Mouse (Mus musculus) limb, embryonic 12.5 days (tissue): ENCODE data around the gene Rps6kb1. TPM values are rescaled to one million over a fixed set of nuclear protein-coding genes. Genes with fewer than 3 reads are reported as not detected.
A peak's percentile ranks its signal among the peaks of the same experiment; 100 is the strongest.

Experiments used
- ATAC-seq: fragments of 200-750 bp; cut with Nextera tagmentation; 2 replicates; pipeline ENCODE4 v1.8.0; 2017; ENCODE audit warnings: low read depth, moderate TSS enrichment; ENCODE audit not compliant: insufficient number of reproducible peaks, insufficient read depth, low FRiP score, low TSS enrichment
- H3K27ac ChIP-seq: fragments of 300-500 bp; sonication (generic); 2 replicates; pipeline ENCODE4 v1.5.1; 2016; ENCODE audit warnings: mild to moderate bottlenecking, moderate library complexity
- H3K27me3 ChIP-seq: fragments of 300-500 bp; sonication (generic); 2 replicates; pipeline ENCODE4 v1.6.1; 2016; ENCODE audit warnings: mild to moderate bottlenecking, moderate library complexity
- H3K36me3 ChIP-seq: fragments of 300-500 bp; sonication (generic); 2 replicates; pipeline ENCODE4 v1.6.1; 2016; ENCODE audit warnings: mild to moderate bottlenecking, moderate library complexity
- H3K4me1 ChIP-seq: fragments of 300-500 bp; sonication (generic); replicated peaks from 2 replicates; pipeline ENCODE4 v1.6.1; 2016
- H3K4me2 ChIP-seq: fragments of 300-500 bp; sonication (generic); 2 replicates; pipeline ENCODE4 v1.6.1; 2016; ENCODE audit warnings: mild to moderate bottlenecking, moderate library complexity
- H3K4me3 ChIP-seq: fragments of 300-500 bp; sonication (generic); replicated peaks from 2 replicates; pipeline ENCODE4 v1.5.1; 2016; ENCODE audit warnings: mild to moderate bottlenecking
- H3K9ac ChIP-seq: fragments of 300-500 bp; sonication (generic); replicated peaks from 2 replicates; pipeline ENCODE4 v1.6.1; 2016; ENCODE audit warnings: mild to moderate bottlenecking, moderate library complexity
- H3K9me3 ChIP-seq: fragments of 300-500 bp; sonication (generic); 2 replicates; pipeline ENCODE4 v1.6.1; 2016; ENCODE audit warnings: mild to moderate bottlenecking, moderate library complexity
- WGBS: fragments of 180-500 bp; shearing (Covaris S2); methylation state at CpG from one replicate; pipeline ENCODE4 v1.1.7; 2016; 5-methylcytosine and 5-hydroxymethylcytosine counted together
- polyA plus RNA-seq: library from polyadenylated mRNA; unstranded; fragments of >200 nt; fragmentation: Nextera tagmentation; extraction: Ambion mirVana; gene quantifications from 2 replicates; pipeline ENCODE4 v1.2.1, GENCODE M21; 2016

The Rps6kb1 gene
- polyA plus RNA-seq, 1 experiment from 2014 or later, result 83.8 TPM

DNA sequence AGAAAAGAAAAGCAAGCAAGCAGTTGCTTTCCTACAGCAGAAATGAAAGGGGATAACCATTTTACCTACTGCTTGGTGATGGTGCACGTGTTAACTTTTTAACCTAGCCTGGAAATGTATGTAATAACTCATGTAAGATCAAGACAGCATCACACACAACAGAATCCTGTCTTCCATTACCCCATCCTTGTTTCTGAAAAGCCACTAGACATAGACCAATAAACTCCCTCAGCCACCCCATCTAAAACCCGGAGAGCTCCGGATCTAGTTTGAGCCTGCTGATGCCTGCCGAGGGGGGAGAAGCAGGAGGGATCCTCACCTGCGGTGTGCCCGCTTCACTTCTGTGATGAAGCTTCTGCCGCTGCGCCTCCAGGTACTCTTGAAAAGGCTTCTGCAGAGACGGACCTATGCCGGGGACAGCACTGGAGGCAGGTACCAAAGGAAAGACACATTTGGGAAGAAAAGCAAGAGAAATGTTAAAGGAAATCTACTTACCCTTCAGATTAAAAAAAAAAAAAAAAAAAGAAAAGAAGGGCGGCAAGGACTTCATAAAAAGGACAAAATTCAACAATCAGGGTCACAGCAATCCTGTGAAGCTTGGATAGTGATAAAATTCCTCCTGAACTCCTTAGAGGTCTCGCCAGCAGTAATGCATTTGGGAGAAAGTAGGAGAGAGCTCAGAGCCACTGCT, 41.7 kb upstream of the Rps6kb1 start:
- Histone ChIP-seq H3K27me3 (no peaks in the 10 kb centered on the region), H3K4me2 (peak overlapping the region; percentile 49), H3K9ac (no peak overlapping the region), H3K9me3 (no peaks in the 10 kb centered on the region), H3K4me1 (peaks cover 16% of the 10 kb centered on the region), H3K36me3 (no peaks in the 10 kb centered on the region), H3K27ac (no peak overlapping the region), H3K4me3 (0 out of 2 replicates have a peak overlapping the region, but pooled peaks have one; percentile 4)
- ATAC-seq, result no peak
- 29% methylated on average over 12 of the region's 12 CpGs for WGBS

DNA sequence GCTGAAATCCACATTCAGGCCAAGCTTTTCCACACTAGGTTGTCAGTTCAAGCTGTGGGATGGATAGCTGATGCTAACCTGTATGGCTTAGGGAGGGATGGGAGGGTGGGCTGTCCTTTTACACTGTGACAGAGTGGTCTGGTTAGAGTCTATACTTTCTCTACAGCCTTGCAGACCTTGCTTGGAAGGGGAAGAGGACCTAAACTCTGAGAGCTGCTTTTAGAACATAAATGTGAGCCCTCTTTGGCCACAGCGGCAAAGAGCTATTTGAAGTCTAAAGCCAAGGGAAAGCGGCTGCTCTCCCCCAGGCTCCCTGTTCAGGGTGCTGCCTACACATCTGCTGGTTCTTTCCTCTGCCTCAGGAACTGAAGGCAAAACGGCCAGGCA, 41.0 kb upstream of the Rps6kb1 start:
- no peak for ATAC-seq

DNA sequence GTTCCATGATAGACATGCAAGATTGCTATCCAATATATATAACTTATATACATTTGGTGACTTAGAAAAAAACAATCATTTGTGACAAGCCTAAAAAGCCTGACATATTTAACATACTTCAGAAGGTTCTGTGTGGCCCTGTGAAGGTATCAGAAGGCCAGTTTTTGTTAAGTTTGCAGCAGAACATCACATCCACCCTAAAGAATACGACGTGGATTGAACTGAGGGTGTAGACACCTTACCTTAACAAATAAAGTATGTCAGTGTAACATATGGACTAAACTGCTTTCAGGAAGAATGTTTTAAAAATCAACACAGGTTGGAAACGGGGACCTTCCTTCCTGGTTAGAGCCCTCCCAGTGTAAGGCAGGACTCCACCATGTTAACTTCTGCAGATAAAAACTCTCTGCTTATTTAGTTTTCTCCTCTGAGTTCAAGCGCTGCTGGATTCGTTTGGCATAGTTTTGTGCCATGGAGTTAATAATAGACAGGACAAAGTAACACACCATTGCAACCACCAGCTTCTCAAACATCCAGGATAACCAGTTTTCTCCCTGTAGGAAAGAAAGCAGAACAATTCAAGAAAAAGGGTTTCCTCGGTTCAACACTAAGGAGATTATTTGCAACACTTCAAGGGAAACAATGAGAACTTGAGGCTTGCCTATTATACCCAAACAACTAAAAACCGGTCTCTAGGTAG, 40.4 kb upstream of the Rps6kb1 start:
- Histone ChIP-seq H3K27me3 (no peaks in the 10 kb centered on the region), H3K9ac (no peak overlapping the region), H3K4me1 (peaks cover 16% of the 10 kb centered on the region), H3K9me3 (no peaks in the 10 kb centered on the region), H3K4me2 (no peak overlapping the region), H3K27ac (no peak overlapping the region), H3K36me3 (no peaks in the 10 kb centered on the region), H3K4me3 (no peak overlapping the region)
- ATAC-seq, result no peak
- 86% methylated on average over 7 of the region's 7 CpGs for WGBS

More for the DNA sequence above, 41.0 kb upstream of the Rps6kb1 start:
- Histone ChIP-seq H3K9ac (peak overlapping the region; percentile 34; the same call in 1 of the 2 replicates), H3K9me3 (no peaks in the 10 kb centered on the region), H3K4me2 (no peak overlapping the region), H3K27me3 (no peaks in the 10 kb centered on the region), H3K27ac (no peak overlapping the region), H3K36me3 (no peaks in the 10 kb centered on the region), H3K4me1 (peaks cover 16% of the 10 kb centered on the region), H3K4me3 (no peak overlapping the region)
- 55% methylated on average over 3 of the region's 3 CpGs for WGBS

DNA sequence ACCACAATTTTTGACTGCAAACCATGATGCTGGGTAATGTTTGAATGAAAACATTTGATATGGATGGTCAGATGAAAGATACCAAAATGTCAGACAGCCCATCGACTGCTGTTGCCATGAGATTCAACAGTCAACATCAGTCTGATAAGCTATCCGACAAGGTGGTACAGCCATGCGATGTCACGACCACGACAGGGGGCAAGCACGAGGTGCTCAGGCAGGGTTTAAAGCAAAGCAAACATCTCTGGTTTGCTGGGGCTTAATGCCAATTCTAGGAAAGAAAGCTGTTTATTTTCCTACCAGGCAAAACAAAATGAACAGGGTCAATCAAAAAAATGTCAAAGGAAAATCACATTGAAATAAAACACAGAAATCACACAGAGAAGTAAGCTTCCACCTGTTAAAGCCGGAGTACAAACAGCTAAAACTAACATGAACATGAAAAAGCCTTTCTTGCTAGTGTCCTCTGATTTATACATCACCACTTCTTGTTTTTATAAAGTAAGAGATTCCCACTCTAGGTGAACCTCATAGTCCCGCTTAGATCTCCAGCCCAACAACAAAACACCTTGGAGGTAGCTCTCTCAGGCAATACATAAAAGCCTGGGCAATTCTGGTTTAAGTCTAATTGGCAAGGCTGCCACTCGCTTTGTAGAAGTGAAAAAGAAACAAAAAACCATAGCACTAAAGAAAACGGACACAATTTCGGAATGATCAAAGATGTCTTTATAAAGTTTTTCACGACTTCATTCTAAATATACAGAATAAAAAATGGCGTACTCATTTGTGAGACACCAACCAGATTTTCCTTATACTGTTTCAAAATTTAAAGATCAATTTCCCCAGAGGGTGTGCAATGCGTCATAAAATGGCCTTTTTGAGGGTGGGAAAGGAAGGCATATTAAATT, 39.6 kb upstream of the Rps6kb1 start:
- Histone ChIP-seq H3K27me3 (no peaks in the 10 kb centered on the region), H3K9me3 (no peaks in the 10 kb centered on the region), H3K36me3 (no peaks in the 10 kb centered on the region), H3K27ac (no peak overlapping the region), H3K4me3 (no peak overlapping the region), H3K9ac (no peak overlapping the region), H3K4me2 (no peak overlapping the region), H3K4me1 (peaks cover 16% of the 10 kb centered on the region)
- 91% methylated on average over 14 of the region's 14 CpGs for WGBS
- no peak for ATAC-seq

DNA sequence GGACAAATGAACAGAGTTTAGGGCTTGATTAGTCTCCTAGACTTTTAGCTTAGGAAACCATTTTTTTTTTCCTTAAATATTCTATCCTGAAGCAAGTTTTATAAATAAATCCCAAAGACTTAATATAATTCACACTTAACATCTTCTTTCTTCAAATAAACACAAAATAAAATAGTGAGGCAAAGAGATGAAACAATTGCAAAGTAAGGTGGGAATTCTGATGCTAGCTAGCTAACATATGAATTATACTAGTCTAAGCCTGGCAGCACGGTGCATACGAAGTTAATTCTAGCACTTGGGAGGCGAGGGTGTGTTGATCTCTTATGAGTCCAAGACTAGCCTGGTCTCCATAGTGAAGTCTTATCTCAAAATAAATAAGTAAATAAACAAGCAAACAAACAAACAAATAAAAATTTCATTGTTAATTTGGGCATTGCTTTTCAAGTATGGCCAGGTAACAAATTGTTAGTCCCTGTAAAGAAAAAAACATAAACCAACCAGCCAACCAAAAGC, 38.8 kb upstream of the Rps6kb1 start:
- Histone ChIP-seq H3K9me3 (no peaks in the 10 kb centered on the region), H3K4me1 (peaks cover 16% of the 10 kb centered on the region), H3K9ac (no peak overlapping the region), H3K27ac (no peak overlapping the region), H3K4me2 (no peak overlapping the region), H3K27me3 (no peaks in the 10 kb centered on the region), H3K4me3 (no peak overlapping the region), H3K36me3 (no peaks in the 10 kb centered on the region)
- 89% methylated on average over 3 of the region's 3 CpGs for WGBS
- no peak for ATAC-seq

DNA sequence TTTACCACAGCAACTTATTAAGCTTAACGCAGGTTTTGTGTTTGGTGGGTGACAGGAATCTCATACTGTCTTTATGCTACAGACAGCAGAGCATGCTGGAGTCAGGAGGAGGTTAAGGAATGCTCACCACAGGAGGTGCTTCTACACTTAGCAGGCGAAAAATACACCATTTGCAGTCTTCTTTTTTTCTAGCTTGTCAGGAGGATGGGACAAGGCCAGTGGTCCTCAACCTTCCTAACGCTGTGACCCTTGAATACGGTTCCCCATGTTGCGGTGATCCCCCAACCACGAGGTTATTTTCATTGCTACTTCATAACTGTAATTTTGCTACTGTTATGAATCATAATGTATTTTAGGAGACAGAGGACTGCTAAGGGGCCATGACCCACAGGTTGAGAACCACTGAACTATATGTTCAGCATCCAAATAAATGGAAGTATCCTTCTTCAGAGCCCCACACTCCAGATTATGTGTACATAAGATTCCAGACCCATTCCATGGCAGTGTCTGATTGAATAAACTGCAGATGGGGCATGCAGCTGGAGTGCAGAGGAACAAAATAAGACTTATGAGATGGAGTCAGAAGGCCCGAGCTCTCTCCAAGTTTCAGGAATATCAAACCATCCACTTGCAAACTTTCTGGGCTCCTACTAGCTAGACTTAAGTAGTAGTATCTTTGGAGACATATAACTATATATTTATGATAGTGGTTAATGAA, 38.1 kb upstream of the Rps6kb1 start:
- H3K4me2 ChIP-seq, result no peak overlapping the region
- H3K4me1 ChIP-seq, result peaks cover 14% of the 10 kb centered on the region
- no peak for ATAC-seq
- no peak overlapping the region for H3K9ac ChIP-seq
- H3K9me3 ChIP-seq, result no peaks in the 10 kb centered on the region
- H3K4me3 ChIP-seq, result no peak overlapping the region
- WGBS, result 90% methylated on average over 7 of the region's 7 CpGs
- H3K27me3 ChIP-seq, result no peaks in the 10 kb centered on the region
- H3K36me3 ChIP-seq, result no peaks in the 10 kb centered on the region
- H3K27ac ChIP-seq, result no peak overlapping the region

DNA sequence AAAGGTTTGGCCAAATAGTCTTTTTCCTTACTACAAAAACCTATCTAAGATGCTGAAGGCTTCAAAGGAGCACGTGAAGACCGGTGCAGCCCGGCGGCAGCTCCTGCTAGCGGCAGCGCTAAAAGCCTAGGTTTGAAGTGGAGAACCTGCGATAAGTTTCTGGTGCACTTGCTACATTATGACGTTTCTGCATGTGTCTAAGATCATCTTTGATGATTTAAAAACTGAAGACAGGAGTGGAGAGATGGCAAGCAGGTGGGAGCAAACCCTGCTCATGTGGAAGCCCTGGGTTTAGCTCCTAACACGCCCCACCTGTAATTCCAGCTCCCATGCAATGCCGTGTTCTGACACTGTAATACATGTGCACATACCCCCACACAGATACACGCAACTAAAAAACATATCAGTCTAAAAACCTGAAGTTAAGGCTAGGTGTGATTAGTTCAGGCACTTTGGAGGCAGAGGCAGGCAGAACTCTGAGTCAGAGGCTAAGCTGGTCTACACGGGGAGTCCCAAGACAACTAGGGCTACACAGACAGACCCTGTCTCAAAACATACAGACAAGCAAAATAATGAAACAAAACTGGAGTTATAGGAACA, 37.4 kb upstream of the Rps6kb1 start:
- peaks cover 13% of the 10 kb centered on the region for H3K4me1 ChIP-seq
- no peaks in the 10 kb centered on the region for H3K27me3 ChIP-seq
- no peak overlapping the region for H3K27ac ChIP-seq
- H3K4me2 ChIP-seq, result no peak overlapping the region
- no peak overlapping the region for H3K4me3 ChIP-seq
- H3K9me3 ChIP-seq, result no peaks in the 10 kb centered on the region
- H3K36me3 ChIP-seq, result no peaks in the 10 kb centered on the region
- no peak for ATAC-seq
- 92% methylated on average over 12 of the region's 12 CpGs for WGBS
- no peak overlapping the region for H3K9ac ChIP-seq

DNA sequence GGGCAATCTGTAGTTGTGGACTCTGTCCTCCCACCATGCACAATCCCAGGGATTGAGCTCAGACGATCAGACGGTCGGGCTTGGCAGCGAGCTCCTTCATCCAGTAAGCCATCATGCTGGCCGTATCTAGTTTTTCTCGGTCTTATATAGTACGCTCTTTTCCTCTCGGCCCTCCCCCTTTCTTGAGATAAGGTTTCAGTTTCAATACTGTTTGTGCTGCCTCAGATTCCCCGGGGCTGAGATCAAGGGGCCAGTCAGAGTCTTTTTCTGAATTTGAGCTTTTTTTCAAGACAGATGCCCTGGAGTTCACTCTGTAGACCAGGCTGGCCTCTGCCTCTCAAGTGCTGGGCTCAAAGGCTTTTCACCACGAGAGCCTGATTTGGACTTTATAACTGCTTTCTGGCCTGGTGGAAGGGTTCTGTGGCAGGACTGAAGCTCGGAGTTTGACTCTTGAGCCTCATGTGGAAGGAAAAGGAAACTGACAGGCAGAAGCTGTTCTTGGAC, 36.7 kb upstream of the Rps6kb1 start:
- Histone ChIP-seq H3K4me2 (no peak overlapping the region), H3K9me3 (no peaks in the 10 kb centered on the region), H3K27ac (no peak overlapping the region), H3K4me1 (peaks cover 11% of the 10 kb centered on the region), H3K27me3 (no peaks in the 10 kb centered on the region), H3K36me3 (no peaks in the 10 kb centered on the region), H3K9ac (no peak overlapping the region), H3K4me3 (no peak overlapping the region)
- no peak for ATAC-seq
- 74% methylated on average over 11 of the region's 11 CpGs for WGBS

DNA sequence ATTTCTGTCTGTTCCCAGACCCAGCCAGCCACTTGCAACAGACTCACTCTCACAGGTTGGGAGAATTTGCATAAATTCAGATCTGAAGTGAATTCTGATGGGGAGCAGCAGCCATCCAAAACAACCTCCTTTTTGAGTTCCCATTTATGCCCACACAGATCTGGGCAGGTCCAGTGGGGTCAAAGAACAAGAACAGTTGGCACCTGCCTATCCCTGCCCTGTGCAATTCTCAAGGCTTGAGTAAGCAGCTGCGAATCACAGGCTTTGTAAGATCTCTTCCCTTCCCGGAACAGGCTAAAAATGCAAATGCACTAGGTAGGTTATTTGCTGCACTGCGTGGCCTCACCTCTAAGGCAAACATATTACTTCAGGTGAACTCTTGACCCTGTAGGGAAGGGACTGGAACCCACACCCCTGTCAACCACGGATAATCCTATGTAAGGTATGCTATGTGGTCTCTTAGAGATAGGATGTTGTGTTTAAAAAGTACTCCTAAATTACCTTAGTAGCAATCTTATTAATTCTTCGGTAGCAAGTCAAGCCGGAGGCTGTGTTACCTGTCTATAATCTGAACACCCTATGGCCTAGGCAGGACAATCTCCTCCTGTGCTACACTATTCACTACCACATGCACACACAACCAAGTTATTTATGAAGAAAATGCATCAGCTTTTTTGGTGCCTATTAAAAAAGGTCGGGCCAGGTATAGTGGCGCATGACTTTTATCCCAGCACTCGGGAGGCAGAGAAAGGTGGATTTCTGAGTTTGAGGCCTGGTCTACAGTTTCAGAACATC, 35.9 kb upstream of the Rps6kb1 start:
- no peak overlapping the region for H3K9ac ChIP-seq
- H3K4me3 ChIP-seq, result no peak overlapping the region
- WGBS, result 87% methylated on average over 9 of the region's 9 CpGs
- H3K9me3 ChIP-seq, result no peaks in the 10 kb centered on the region
- no peak overlapping the region for H3K4me2 ChIP-seq
- no peaks in the 10 kb centered on the region for H3K27me3 ChIP-seq
- peaks cover 17% of the 10 kb centered on the region for H3K4me1 ChIP-seq
- H3K27ac ChIP-seq, result no peak overlapping the region
- ATAC-seq, result no peak
- no peaks in the 10 kb centered on the region for H3K36me3 ChIP-seq
